Mouse (Mus musculus): Measurements from ENCODE around the gene Allc. TPM values are rescaled to one million over a fixed set of nuclear protein-coding genes. Genes with fewer than 3 reads are reported as not detected.
A peak's percentile ranks its signal among the peaks of the same experiment; 100 is the strongest.

The Allc gene
- polyA plus RNA-seq (2012; rRNA removed), result 295 and 340 TPM in 2 replicates

DNA sequence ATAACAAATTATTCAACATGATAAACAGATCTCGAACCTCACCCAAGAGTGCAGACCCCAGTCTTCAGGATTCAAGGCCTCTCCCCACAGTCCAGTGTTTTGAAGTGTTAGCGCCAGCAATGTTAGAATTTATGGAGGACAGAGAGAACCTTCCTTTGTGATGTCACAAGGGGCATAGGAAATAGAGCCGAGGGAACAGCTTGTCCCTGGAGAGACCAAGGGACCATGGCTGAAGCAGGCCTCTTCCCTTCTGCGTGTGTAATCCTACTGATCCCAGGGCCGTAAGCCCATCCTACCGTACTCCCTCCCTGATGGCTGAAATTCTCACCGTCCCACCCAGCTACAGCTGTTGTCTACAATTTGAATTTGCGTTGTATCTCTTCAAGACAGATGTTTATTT is at the start of gene Allc:
Allc (minus strand) TSS at position 101 of the 400 bp plus-strand sequence.
- Histone ChIP-seq H3K4me1 (ENCODE audit: control insufficient read depth, insufficient read depth, low read length) (peaks cover 4% of the 10 kb centered on the region), H3K27me3 (ENCODE audit: control insufficient read depth, insufficient read depth, low read length) (no peaks in the 10 kb centered on the region), H3K27ac (ENCODE audit: control insufficient read depth, insufficient read depth, low read depth, low read length) (peak within 1 kb of the TSS; percentile 68), H3K4me3 (ENCODE audit: control insufficient read depth, low read depth, low read length) (peak within 1 kb of the TSS; percentile 86), H3K36me3 (ENCODE audit: control insufficient read depth, insufficient read depth, low read length) (no peaks in the 10 kb centered on the region)
- no peak for TF ChIP-seq CTCF (IDR thresholded peaks at IDR 0.05; ENCODE audit: control insufficient read depth, insufficient read depth, insufficient replicate concordance, low read depth, low read length)
- peak; percentile 80; the same call in 1 of the 2 replicates for TF ChIP-seq POLR2A (IDR thresholded peaks at IDR 0.05; ENCODE audit: control insufficient read depth, low read depth, low read length)

DNA sequence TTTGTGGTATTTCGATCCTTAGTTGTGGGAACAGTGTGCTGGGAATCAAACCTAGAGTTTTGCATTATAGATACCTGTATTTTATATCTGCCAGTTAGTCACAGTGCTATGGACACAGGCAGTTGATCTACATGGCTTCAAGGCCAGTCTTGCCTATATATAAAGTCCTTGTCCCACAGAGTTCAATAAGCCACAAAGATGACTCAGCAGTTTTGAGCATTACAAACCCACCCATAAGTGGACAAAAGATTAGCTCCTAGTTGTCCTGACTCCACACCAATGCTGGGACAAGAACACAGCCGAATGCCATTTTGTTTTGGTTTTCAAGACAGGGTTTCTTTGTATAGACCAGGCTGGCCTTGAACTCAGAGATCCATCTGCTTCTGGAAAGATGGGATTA is 46.1 kb upstream of the Allc start:
- Histone ChIP-seq H3K4me3 (ENCODE audit: control insufficient read depth, low read depth, low read length) (no peak overlapping the region), H3K4me1 (ENCODE audit: control insufficient read depth, insufficient read depth, low read length) (no peaks in the 10 kb centered on the region), H3K27ac (ENCODE audit: control insufficient read depth, insufficient read depth, low read depth, low read length) (no peak overlapping the region), H3K27me3 (ENCODE audit: control insufficient read depth, insufficient read depth, low read length) (no peaks in the 10 kb centered on the region), H3K36me3 (ENCODE audit: control insufficient read depth, insufficient read depth, low read length) (no peaks in the 10 kb centered on the region; the same call in 1 of the 2 replicates)
- TF ChIP-seq POLR2A (IDR thresholded peaks at IDR 0.05; ENCODE audit: control insufficient read depth, low read depth, low read length) (no peak), CTCF (IDR thresholded peaks at IDR 0.05; ENCODE audit: control insufficient read depth, insufficient read depth, insufficient replicate concordance, low read depth, low read length) (no peak)

DNA sequence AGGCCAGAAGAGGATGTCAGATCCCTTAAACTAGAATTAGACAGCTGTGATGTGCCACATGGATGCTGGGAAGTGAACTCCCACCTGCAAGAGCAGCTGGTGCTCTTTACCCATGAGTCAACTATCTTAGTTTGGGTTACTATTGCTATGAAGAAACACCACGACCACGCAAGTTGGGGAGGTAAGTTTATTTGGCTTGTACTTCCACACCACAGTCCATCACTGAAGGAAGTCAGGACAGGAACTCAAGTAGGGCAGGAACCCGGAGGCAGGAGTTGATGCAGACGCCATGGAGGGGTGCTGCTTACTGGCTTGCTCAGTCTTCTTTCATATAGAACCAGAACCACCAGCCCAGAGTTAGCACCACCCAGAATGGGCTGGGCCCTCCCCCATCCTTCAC is 44.8 kb upstream of the Allc start:
- Histone ChIP-seq H3K4me3 (ENCODE audit: control insufficient read depth, low read depth, low read length) (no peak overlapping the region), H3K4me1 (ENCODE audit: control insufficient read depth, insufficient read depth, low read length) (no peaks in the 10 kb centered on the region), H3K36me3 (ENCODE audit: control insufficient read depth, insufficient read depth, low read length) (no peaks in the 10 kb centered on the region; the same call in 1 of the 2 replicates), H3K27ac (ENCODE audit: control insufficient read depth, insufficient read depth, low read depth, low read length) (no peak overlapping the region), H3K27me3 (ENCODE audit: control insufficient read depth, insufficient read depth, low read length) (no peaks in the 10 kb centered on the region)
- TF ChIP-seq POLR2A (IDR thresholded peaks at IDR 0.05; ENCODE audit: control insufficient read depth, low read depth, low read length), result no peak
- no peak for TF ChIP-seq CTCF (IDR thresholded peaks at IDR 0.05; ENCODE audit: control insufficient read depth, insufficient read depth, insufficient replicate concordance, low read depth, low read length)

DNA sequence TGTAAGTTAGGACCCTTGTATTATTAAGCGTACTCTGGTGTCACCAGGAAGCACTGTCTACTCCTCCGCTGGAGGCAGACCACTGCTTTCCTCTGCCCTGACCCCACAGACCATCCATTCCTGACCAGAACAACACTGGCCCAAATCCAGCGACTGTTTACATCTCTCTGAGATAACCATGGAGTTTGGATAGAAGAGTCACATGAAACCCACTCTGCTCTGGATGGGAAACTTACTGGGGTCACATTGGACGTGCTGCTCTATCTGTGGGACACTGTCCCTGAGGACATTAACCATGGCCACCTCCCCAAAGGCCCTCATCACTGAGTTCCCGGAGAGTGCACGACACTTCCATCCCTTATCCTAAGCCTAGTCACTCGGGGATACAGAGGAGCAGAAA is 43.1 kb upstream of the Allc start:
- H3K27ac ChIP-seq (ENCODE audit: control insufficient read depth, insufficient read depth, low read depth, low read length), result no peak overlapping the region
- TF ChIP-seq CTCF (IDR thresholded peaks at IDR 0.05; ENCODE audit: control insufficient read depth, insufficient read depth, insufficient replicate concordance, low read depth, low read length) (no peak), POLR2A (IDR thresholded peaks at IDR 0.05; ENCODE audit: control insufficient read depth, low read depth, low read length) (no peak)
- no peak overlapping the region for H3K4me3 ChIP-seq (ENCODE audit: control insufficient read depth, low read depth, low read length)
- no peaks in the 10 kb centered on the region for H3K27me3 ChIP-seq (ENCODE audit: control insufficient read depth, insufficient read depth, low read length)
- H3K36me3 ChIP-seq (ENCODE audit: control insufficient read depth, insufficient read depth, low read length), result no peaks in the 10 kb centered on the region
- no peaks in the 10 kb centered on the region for H3K4me1 ChIP-seq (ENCODE audit: control insufficient read depth, insufficient read depth, low read length)

DNA sequence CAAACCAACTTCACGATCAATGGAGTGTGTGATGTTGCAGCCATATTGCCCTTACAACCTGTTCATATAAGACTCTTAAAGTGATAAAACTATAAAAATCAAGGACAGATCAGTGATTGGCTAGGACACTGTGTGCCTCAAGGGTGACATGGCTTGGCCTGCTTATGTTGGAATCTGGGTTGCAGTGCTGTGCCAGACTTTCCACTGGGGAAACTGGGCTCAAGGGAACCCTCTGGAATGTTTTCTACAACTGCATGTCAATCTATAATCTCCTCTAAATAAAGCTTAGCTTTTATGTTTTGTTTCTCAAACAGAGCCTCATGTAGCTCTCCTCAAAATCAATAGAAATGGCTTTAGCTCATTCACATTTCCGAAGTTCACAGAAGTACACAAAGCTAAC is 41.9 kb upstream of the Allc start:
- no peaks in the 10 kb centered on the region for H3K36me3 ChIP-seq (ENCODE audit: control insufficient read depth, insufficient read depth, low read length)
- no peak overlapping the region for H3K27ac ChIP-seq (ENCODE audit: control insufficient read depth, insufficient read depth, low read depth, low read length)

DNA sequence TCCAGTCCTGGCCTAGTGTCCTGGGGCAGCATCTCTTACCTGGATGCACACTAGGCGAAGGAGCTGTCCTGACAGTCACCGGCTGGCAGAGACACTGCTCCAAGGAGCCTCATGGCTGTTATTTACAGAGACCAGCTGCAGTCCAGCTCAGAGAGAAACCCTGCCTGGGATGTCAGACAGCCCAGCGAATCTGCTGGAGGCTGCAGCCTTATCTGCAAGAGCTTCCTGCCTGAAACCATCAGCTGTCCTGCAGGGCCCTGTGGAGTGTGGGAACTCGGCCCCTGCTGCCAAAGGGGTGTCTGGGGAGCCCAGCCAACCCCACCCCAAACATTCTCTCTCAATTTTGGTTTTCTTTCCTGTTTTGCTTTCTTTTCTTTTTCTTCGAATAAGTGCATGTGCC is 40.9 kb upstream of the Allc start, which contains the start of gene Colec11:
Colec11 (minus strand) TSS at position 183 of the 400 bp plus-strand sequence.
- no peak within 1 kb of the TSS for H3K4me3 ChIP-seq (ENCODE audit: control insufficient read depth, low read depth, low read length)
- no peaks in the 10 kb centered on the region for H3K4me1 ChIP-seq (ENCODE audit: control insufficient read depth, insufficient read depth, low read length)
- no peak within 1 kb of the TSS for H3K27ac ChIP-seq (ENCODE audit: control insufficient read depth, insufficient read depth, low read depth, low read length)
- H3K36me3 ChIP-seq (ENCODE audit: control insufficient read depth, insufficient read depth, low read length), result no peaks in the 10 kb centered on the region
- TF ChIP-seq POLR2A (IDR thresholded peaks at IDR 0.05; ENCODE audit: control insufficient read depth, low read depth, low read length) (no peak), CTCF (IDR thresholded peaks at IDR 0.05; ENCODE audit: control insufficient read depth, insufficient read depth, insufficient replicate concordance, low read depth, low read length) (no peak)
- no peaks in the 10 kb centered on the region for H3K27me3 ChIP-seq (ENCODE audit: control insufficient read depth, insufficient read depth, low read length)

More for the DNA sequence above, 41.9 kb upstream of the Allc start:
- no peak for TF ChIP-seq POLR2A (IDR thresholded peaks at IDR 0.05; ENCODE audit: control insufficient read depth, low read depth, low read length)
- TF ChIP-seq CTCF (IDR thresholded peaks at IDR 0.05; ENCODE audit: control insufficient read depth, insufficient read depth, insufficient replicate concordance, low read depth, low read length), result no peak
- Histone ChIP-seq H3K4me3 (ENCODE audit: control insufficient read depth, low read depth, low read length) (no peak overlapping the region), H3K27me3 (ENCODE audit: control insufficient read depth, insufficient read depth, low read length) (no peaks in the 10 kb centered on the region), H3K4me1 (ENCODE audit: control insufficient read depth, insufficient read depth, low read length) (no peaks in the 10 kb centered on the region)

DNA sequence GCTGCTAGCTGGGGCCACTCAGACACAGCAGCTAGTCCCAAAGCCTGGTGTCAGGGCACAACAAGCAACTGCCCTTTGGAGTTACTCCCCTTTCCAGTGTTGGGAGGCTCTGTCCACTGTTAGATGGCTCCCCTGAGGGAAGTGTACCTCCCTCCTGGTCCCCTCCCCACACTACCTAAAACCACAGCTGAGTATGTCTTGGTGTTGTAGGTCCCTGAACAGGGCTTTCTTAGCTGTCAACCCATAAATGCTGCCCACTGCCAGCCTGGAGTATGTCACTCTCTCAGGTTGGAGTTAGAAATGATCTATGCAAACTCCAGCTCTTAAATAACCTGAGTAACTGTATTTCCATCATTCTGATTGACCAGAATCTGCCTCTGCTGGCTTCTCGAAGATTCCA is 40.3 kb upstream of the Allc start:
- Histone ChIP-seq H3K36me3 (ENCODE audit: control insufficient read depth, insufficient read depth, low read length) (no peaks in the 10 kb centered on the region), H3K27me3 (ENCODE audit: control insufficient read depth, insufficient read depth, low read length) (no peaks in the 10 kb centered on the region), H3K27ac (ENCODE audit: control insufficient read depth, insufficient read depth, low read depth, low read length) (no peak overlapping the region), H3K4me1 (ENCODE audit: control insufficient read depth, insufficient read depth, low read length) (no peaks in the 10 kb centered on the region), H3K4me3 (ENCODE audit: control insufficient read depth, low read depth, low read length) (no peak overlapping the region)
- TF ChIP-seq CTCF (IDR thresholded peaks at IDR 0.05; ENCODE audit: control insufficient read depth, insufficient read depth, insufficient replicate concordance, low read depth, low read length), result no peak
- no peak for TF ChIP-seq POLR2A (IDR thresholded peaks at IDR 0.05; ENCODE audit: control insufficient read depth, low read depth, low read length)

DNA sequence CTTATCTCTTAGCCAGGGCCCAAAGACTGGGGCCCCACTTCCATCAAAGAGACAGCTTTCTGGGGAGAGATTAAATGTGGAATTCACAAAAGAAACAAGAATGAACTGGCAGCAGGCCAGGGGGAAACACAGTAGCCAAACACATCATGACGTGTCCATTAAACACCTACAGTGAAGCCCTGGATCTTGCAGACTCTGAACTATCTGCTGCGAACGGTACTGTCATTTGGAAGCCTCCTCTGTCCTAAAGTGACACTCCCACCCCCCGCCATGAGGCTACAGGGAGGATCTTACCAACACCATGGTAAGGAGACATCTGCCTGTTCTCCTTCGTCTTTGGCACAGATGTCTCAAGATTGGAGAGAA is 39.8 kb upstream of the Allc start:
- TF ChIP-seq POLR2A (IDR thresholded peaks at IDR 0.05; ENCODE audit: control insufficient read depth, low read depth, low read length) (no peak), CTCF (IDR thresholded peaks at IDR 0.05; ENCODE audit: control insufficient read depth, insufficient read depth, insufficient replicate concordance, low read depth, low read length) (no peak)
- H3K27me3 ChIP-seq (ENCODE audit: control insufficient read depth, insufficient read depth, low read length), result no peaks in the 10 kb centered on the region

More for the DNA sequence above, 39.8 kb upstream of the Allc start:
- Histone ChIP-seq H3K4me1 (ENCODE audit: control insufficient read depth, insufficient read depth, low read length) (no peaks in the 10 kb centered on the region), H3K4me3 (ENCODE audit: control insufficient read depth, low read depth, low read length) (no peak overlapping the region), H3K36me3 (ENCODE audit: control insufficient read depth, insufficient read depth, low read length) (no peaks in the 10 kb centered on the region), H3K27ac (ENCODE audit: control insufficient read depth, insufficient read depth, low read depth, low read length) (no peak overlapping the region)
